Mouse (Mus musculus) spleen, postnatal 4 days (tissue): ENCODE results near the gene Slc44a2.
"Not testable (repeated sequence)": the region's sequence is repeated elsewhere in the genome, so short reads cannot be mapped to it uniquely, and the experiment has no call there.

Experiments
- DNase-seq, 2 experiments: peaks; one replicate each; pipeline ENCODE4 v3.0.0; 2022; ENCODE audit warnings: low spot score in 2 of 2

Slc44a2 gene

DNA sequence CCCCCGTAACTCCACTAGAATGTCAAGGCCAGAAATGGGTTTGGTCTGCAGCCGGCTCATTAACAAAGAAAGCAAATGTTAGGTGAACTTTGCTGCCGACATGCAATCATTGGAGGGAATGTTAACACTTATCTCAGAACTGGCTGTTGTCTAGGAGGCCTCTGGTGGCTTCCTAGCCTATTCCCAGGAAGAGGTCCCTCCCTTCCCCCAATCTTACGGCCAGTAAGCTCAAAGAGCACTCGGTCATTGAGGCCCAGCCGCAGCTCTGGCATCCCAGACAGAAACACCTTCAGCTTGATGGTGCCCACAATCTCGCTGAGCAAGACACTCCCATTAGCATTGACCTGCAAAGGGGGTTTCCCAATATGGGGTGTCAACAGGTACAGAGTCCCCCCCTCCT lies 15.4 kb upstream of the Slc44a2 start:
- DNase-seq, result no peak

GRCm38 (mm10) chr9:21309150-21309741 lies 11.3 kb upstream of the Slc44a2 start:
- DNase-seq, result no peak

GRCm38 (mm10) chr9:21311695-21312094 lies 8.8 kb upstream of the Slc44a2 start:
- no peak for DNase-seq

GRCm38 (mm10) chr9:21312134-21312533 lies 8.4 kb upstream of the Slc44a2 start, which contains the start of gene Ap1m2:
Ap1m2 (minus strand) TSS chr9:21312337.
- DNase-seq, result no peak

GRCm38 (mm10) chr9:21313394-21313793 lies 7.1 kb upstream of the Slc44a2 start:
- DNase-seq, result peak; percentile 92 to 99

DNA sequence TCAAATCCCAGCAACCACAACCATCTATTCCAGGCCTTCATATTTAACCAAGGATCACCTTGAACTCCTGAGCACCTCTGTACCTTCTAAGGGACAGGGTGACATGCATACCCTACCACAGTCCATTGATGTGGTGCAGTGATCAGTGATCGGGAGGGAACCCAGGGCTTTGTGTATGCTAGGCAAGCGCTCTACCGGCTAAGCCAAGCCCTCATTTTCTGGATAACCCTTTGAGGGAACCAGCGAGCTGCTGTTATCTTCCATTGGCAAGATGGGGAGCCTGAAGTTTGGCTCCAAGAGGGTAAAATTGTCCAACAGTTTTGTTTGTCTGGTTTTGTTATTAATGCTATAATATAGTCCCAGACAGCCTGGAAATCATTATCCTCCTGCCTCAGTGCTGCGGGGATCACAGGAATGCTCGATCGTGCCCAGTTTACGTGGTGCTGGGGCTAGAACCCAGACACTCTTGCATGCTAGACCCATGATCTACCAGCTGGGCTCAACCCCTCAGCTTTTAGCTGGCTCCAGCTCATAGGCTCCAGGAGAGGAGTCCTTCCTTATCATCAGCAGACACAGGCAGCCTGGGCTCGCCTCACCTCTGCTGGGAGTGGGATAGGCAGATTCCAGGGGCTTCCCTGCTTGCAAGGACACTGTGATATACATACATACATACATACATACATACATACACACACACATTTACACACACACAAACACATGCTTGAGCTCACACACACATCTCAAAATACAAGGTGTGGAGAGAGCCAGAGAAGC lies 5.9 kb upstream of the Slc44a2 start:
- peak in 1 of 2 experiments; percentile 57 for DNase-seq

GRCm38 (mm10) chr9:21315421-21315820 lies 5.1 kb upstream of the Slc44a2 start:
- DNase-seq, result no peak

DNA sequence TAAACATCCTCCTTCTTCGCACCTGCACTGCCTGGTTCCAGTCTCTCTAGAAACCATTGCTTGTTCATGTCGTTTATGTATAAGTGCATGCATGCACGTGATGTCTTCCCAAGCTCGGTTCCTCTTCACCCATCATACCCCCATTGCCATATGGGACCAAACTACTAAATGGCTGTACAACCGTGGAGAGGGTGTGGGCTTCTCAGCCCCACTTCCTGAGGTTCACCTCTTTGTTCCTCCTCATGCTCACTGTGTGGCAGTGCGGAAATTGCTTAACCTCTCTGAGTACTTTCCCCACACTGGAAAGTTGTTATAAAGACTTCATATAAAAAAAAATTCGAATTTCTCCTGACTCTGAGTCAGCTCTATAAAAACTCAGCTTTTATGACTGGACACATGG lies 3.8 kb upstream of the Slc44a2 start:
- DNase-seq, result no peak

GRCm38 (mm10) chr9:21318792-21319191 lies 1.7 kb upstream of the Slc44a2 start:
- no peak for DNase-seq

GRCm38 (mm10) chr9:21319503-21319902 lies 995 bp upstream of the Slc44a2 start:
- no peak for DNase-seq

GRCm38 (mm10) chr9:21320280-21320618 lies 249 bp upstream of the Slc44a2 start:
- no peak for DNase-seq

GRCm38 (mm10) chr9:21321513-21321835 lies 976 bp downstream of the Slc44a2 start:
- peak; percentile 71 to 78 for DNase-seq

GRCm38 (mm10) chr9:21322211-21322916 lies 1.9 kb downstream of the Slc44a2 start:
- no peak for DNase-seq

- DNase-seq, result not testable (repeated sequence)
These were observed 2.4 kb downstream of the Slc44a2 start for GRCm38 (mm10) chr9:21322917-21323297.

- DNase-seq, result no peak
These were observed 3.8 kb downstream of the Slc44a2 start for GRCm38 (mm10) chr9:21324269-21324668.

DNA sequence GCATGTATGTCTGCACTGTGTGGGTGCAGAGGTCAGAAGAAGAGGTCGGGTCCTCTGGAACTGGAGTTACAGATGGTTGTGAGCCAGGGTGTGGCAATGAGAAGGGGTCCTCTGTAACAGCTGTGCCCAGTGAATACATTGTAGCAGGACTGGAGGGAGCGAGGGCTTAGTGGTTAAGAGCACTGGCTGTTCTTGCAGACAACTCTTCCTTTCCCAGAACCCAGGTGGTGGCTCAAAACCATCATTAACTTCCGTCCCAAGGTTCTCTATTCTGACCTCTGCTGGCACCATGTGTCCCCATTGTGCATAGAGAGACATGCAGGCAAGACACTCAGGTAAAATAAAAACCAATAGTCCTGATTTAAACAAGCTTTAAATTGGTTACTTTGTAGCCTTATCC lies 7.1 kb downstream of the Slc44a2 start:
- no peak for DNase-seq

- DNase-seq, result no peak
These were observed 7.5 kb downstream of the Slc44a2 start for GRCm38 (mm10) chr9:21328041-21328440.

DNA sequence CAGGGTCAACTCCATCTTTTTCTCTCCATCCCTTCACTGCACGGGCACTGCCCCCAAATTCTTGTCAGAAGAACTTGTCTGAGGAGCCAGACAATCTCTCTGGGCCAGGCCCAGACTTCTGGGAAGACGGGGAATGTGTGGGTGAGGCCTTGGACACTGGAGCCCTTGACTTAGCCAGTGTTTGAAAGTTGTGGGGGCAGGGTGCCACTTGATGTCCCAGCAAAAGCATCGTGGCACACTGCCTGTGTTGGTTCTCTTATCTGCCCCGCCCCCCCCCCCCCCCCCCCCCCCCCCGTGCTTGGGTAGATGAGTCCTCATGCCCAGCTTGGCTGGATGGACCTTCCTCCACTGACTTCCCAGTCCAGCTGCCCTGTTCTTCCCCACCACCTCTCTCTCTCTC lies 8.5 kb downstream of the Slc44a2 start:
- DNase-seq, result no peak

GRCm38 (mm10) chr9:21329699-21330289 lies 9.3 kb downstream of the Slc44a2 start:
- no peak for DNase-seq

DNA sequence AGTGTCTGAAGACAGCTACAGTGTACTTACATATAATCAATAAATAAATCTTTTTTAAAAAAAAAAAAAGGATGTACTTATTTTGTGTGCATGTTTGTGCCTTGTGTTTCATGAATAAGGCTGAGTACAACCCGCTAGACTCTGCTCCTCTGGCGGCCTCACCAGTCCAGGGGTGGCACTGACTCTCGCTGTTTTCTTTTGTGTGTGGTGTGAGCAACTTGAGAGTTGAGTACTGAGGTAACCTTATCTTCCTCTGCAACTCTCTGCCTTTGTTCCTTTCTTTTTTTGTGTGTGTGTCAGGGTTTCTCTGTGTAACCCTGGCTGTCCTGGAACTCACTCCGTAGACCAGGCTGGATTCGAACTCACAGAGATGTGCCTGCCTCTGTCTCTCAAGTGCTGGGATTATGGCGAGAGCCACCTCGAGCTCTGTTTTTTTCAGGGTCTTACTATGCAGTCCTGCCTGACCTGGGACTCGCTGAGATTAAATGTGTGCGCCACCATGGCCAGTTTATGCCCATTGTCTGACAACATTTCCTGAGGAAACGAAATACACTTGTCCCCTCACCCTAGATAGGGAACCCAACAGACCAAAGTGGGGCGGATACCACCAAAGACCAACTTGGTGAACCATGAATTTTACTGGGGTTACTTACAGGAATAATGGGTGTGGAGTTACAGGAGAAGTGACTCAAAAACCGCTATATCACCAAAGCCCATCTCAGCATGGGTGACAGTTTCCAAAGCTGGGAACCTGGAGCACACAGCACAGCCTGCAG lies 11.1 kb downstream of the Slc44a2 start:
- DNase-seq, result no peak

DNA sequence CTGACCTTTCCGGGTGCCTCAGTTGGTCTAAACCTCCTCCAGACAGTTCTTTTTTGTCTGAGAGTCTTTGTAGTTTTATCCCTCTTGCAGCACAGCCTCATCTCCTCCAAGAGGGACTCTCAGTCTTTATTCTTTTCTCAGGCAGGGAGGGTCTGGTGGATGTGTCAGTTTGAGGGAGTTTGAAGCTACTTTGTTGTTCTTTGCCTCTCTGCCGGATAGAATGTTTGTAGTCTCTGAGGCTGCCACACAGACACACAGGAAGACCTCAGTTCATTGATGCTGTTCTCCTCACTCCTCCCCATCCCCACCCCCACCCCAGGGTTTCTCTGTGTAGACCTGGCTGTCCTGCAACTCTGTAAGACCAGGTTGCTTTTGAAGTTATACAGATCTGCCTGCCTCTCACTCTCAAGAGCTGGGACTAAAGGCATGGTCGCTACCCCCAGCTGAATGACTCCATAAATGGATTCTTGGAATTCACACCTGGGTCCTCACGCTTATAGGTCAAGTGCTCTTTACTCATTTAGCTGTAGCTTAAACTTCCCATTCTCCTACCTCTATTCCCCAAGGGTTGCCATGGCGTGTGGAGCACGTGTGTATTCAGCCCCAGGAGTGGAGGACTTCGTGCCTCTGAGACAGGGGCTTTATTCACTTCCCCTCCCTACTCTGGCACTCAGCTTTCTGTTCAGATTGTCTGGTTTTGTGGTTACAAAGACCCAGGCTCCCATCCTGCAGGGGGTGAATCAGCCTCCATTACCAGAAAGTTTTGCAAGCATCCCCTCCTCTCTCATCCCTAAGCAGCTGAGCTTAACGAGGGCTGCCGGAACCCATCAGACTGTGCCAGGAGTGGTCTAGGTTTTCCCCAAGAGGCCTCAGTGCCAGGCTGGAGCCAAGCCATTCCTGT lies 11.9 kb downstream of the Slc44a2 start:
- DNase-seq, result no peak
